Mouse (Mus musculus) left cerebral cortex, postnatal 10 days (tissue): ENCODE results near the gene Ccdc171. TPM values are rescaled to one million over a fixed set of nuclear protein-coding genes. Genes with fewer than 3 reads are reported as not detected.
A peak's percentile ranks its signal among the peaks of the same experiment; 100 is the strongest.
"Not testable (repeated sequence)": the region's sequence is repeated elsewhere in the genome, so short reads cannot be mapped to it uniquely, and the experiment has no call there.

Source experiments
- DNase-seq, 2 experiments: peaks; one replicate each; pipeline ENCODE4 v3.0.0; 2021 to 2022; ENCODE audit warnings: low spot score in 2 of 2, mixed read lengths in 1 of 2; ENCODE audit errors: extremely low spot score in 1 of 2
- intact Hi-C: fragments of 180-260 bp; cut with DNase I; formaldehyde crosslinking; loops from one replicate; pipeline ENCODE4 v1.15.1; 2025
- total RNA-seq, 2 experiments: library from RNA; stranded (reverse); gene quantifications; 2 replicates each; pipeline ENCODE4 v1.2.3; 2021

Ccdc171 gene
- total RNA-seq, 2 experiments from 2014 or later: 2.4 to 2.5 TPM

DNA sequence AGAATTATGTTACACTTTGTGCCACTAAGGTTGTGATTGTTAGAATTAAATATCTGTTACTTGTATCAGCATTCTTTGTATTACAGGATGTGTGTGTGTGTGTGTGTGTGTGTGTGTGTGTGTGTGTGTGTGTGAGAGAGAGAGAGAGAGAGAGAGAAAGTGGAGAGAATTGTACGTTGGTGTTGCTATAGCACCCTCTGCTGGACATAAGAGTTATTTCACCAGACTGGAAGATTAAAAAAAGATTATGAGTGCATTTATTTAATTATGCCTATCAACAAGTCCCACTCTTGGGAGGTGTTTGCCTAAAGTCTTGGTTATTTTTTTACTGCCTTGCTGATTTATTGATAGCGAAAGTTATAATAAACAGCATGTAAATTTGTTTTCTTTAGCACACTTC, 71.1 kb downstream of the Ccdc171 start:
- intact Hi-C loops: no loop called here

DNA sequence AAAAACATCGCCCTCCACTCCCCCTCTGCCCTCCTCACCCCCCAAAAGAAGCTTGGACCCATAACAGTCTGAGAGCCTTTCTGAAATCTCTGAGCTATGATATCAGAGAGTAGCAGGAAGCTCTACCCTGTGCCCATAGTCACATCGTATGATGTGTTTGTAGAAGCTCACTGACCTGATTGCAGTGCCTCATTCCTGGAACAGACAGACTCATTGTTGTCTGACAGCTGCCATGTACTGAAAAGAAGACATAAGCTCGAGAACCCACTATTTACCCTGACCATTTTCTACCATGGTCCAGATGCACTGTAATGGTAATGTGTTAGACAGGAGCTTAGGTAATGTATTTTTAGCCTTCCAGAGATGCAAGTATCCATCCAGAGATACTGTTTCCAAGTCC, 85.8 kb downstream of the Ccdc171 start:
- DNase-seq: no peak
- intact Hi-C loops: no loop called here

More for the DNA sequence above, 71.1 kb downstream of the Ccdc171 start:
- no peak for DNase-seq

DNA sequence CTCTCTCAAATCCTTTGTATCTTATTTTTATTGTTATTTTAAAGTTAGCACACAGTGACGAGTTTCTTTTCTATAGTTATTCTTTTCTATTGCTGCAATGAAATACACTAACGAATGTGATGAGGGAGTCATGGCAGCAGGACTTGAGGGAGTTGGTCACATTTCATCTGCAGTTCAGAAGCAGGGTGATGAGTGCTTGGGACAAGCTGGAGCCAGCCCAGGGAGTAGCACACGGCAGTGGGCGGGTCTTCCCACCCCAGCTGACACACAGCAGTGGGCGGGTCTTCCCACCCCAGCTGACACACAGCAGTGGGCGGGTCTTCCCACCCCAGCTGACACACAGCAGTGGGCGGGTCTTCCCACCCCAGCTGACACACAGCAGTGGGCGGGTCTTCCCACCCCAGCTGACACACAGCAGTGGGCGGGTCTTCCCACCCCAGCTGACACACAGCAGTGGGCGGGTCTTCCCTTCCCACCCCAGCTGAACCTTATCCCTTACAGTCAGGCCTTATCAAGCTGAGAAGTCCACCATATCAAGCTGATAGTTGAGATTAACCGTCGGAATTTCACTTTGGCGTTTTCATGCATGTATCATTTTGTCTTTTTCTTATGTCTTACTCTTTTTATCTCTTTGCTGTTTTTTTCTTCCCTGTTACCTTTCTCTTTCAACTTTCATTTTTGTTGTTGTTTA, 97.8 kb downstream of the Ccdc171 start:
- intact Hi-C loops: not testable (repeated sequence)

DNA sequence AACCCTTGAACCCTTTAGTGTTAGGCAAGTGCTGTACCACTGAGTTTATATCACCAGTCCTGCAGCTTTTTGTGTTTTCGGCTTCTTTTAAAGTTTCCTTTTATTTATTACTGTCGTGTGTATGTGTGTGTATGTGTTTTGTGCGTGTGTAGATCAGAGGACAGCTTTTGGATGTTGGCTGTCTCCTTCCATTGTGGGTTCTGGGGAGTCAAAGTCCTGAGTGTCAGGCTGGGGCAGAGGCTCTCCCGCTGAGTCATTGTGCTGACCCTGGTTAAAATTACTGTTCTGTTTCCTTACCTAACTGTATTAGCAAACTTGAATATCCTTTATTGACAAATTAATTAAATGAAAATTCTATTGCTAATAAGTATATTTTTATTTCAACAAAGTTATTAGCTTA, 98.4 kb downstream of the Ccdc171 start:
- DNase-seq: no peak
- intact Hi-C loops: no loop called here

More for the DNA sequence above, 97.8 kb downstream of the Ccdc171 start:
- not testable (repeated sequence) for DNase-seq

DNA sequence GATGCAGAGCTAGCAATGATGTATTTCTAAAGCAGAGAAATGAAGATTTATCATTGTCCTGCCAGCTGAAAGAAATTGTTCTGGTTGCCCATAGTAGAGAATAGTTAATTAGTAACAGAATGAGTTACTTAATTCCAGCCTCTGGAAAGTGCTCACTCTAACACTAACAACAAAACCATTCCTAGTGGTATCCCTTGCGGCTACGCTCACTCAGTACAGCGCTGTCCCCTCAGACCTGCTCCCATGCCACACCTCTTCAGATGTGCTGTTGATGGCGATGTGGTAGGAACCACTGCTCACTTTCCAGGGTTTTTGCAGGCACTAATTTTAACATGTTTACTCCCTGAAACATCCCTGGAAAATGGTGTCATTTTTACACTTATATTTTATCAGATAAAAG, 126.1 kb downstream of the Ccdc171 start:
- intact Hi-C loops: no loop called here
- DNase-seq: no peak

DNA sequence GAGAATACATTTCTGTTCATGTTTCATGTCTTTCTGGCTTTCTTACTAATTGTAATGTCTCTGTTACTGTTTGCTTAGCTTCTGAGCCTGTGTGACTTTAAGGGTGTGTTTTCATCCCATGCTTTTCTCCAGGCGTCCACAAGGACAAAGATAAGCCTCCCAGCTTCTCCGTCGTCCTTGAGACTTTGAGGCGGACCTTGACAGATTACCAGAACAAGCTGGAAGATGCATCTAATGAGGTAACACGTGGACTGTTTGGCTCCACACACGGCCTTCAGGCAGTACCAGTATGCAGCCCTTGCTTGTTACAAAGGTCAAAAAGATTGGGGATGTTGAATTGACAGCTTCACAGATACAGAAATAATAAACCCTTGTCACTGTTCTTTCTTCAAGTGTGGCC, 130.1 kb downstream of the Ccdc171 start:
- intact Hi-C loops: no loop called here
- no peak for DNase-seq

DNA sequence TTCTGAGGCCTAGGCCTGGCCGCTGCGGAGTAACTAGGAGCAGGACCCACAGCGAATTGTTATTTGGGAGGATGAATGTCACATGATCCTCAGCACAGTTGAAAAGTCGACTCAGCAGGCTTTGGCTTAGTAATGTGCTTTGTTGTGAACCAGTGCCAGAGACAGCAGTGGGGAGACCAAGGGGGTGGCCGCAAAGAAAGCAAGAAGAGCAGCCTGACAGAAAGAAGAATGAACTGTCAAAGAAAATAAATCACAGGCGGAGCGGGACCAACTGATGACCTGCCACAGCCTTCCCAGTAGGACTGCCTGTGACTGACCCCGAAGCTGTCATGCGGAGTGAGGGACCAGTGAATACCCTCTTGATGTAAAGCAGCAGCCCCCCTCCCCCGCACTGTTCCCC, 131.2 kb downstream of the Ccdc171 start:
- intact Hi-C loops: no loop called here
- DNase-seq: peak in 1 of 2 experiments; percentile 57

DNA sequence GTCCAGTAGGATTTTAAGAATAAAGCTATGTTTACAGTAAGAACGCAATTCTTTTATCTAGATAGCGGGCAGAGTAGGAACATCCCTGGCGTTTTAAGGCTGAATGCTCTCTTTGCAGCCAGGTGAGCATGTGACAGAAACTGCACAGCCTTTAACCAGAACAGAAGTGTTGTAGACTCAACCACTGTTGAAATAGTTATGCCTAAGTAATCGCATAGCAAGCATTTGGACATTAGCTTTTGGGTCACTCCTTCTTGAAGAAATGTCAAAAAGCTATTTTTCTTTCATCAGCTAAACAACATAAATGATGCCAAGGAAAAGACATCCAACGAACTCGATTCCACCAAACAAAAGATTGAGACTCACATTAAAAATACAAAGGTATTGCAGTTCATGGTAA, 131.7 kb downstream of the Ccdc171 start:
- no peak for DNase-seq
- intact Hi-C loops: no loop called here

DNA sequence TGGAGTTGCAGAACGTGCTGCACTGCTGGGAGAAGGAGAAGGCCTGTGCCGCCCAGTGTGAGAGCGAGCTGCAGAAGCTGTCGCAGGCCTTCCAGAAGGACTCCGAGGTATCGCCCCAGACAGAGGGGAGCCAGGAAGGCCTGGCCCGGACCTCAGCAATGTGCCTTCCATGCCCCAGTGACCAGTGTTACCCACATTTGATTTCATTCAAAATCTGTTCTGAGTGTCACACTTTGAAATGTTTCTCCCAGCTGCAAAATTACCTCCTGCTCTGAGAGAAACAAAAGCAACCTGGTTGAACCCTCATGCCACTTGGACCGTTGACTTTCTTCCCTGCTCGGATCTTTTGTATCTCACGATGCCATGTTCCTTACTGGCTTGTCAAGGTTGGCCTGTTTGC, 133.1 kb downstream of the Ccdc171 start:
- intact Hi-C loops: no loop called here
- no peak for DNase-seq

DNA sequence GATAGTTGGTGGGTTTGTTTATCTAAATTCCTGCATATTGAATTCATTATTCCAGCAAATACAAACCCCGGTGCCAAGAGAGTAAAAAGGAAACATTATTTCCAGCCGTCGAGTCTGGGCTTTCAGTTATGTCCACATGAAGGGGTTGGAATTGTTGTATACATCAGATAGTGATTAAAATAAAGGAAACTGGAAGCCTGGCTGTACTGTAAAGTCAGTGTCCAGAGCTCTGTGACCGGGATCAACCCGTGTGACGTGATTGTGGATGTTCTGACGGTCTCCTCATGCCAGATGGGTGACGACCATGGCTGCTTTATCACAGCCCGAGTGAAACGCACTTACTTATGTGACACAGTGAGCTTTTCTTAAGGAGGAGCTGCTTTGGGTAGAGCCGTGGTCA, 134.1 kb downstream of the Ccdc171 start:
- no peak for DNase-seq
- intact Hi-C loops: no loop called here

DNA sequence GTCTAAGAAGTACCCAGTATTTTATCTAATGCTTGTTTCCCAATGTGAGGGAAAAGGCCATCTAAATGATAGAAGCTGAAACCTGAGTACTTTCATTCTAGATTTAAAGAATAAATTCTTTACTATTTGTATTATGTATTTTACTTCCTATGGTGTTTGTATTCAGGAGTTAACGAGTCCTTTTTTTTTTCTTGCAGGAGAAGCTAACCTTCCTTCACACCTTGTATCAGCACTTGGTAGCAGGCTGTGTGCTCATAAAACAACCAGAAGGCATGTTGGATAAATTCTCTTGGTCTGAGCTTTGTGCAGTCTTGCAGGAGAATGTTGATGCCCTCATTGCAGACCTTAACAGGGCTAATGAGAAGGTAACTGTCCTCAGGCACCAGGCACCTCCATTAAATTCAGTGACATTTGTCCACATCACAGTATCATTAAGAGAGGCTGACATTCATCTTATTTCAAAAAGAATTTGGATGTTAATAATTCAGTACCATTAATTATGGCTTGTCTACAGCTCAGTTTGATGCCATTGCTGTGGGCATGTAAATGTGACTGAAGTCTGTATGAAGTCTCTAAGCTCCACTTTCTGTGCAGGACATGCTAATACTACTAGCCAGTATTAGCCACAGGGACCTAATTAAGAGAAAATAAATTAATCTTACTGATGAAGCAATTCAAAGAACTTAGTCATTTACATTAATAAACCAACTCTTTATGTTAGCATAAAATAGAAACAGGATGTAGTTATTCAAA, 136.3 kb downstream of the Ccdc171 start:
- no peak for DNase-seq
- intact Hi-C loops: no loop called here

DNA sequence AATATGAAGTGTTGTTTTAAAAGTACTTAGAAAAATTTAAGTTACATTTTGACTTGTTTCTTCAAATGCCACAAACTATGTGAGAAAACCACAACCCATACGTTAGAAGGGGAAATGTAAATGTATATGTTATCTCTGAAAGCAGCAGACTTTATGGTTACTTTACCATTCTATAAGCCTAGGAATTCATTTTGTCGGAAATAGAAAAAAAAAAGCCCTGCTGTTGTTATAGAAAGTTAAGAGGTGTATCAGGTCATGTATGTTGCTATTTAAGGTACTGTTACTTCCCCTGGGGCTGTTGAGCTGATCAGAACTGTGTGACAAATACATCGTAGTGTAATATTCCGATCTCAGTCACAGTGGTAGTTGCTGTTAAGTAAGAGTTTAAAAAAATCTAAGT, 137.0 kb downstream of the Ccdc171 start:
- DNase-seq: no peak
- intact Hi-C loops: no loop called here

DNA sequence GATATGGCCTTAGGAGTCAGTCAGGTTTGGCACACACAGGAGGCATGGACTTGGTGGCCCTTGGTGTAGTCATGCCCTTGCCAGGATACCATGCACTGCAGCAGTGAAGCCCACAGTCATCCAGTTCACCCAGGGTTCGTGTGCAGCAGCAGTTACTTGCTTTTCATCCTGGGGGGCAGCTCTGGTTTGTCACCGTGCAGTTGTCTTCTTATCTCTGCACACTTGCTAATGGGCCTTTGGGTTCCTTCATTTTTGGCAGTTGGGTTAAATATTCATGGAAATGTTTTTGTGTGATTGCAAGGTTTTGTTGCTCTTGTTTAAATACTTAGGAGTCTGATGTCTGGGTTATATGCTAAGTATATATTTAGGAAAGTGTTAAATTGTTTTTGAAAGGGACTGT, 144.2 kb downstream of the Ccdc171 start:
- DNase-seq: no peak
- intact Hi-C loops: no loop called here

DNA sequence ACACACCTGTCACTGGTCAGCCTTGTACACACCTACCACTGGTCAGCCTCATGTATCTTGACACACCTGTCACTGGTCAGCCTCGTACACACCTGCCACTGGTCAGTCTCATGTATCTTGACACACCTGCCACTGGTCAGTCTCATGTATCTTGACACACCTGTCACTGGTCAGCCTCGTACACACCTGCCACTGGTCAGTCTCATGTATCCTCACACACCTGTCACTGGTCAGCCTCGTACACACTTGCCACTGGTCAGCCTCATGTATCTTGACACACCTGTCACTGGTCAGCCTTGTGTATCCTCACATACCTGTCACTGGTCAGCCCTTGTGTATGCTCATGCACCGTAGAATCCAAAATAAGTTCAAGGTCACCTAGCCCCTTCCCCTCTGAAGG, 150.0 kb downstream of the Ccdc171 start:
- intact Hi-C loops, DNase-seq: not testable (repeated sequence)

DNA sequence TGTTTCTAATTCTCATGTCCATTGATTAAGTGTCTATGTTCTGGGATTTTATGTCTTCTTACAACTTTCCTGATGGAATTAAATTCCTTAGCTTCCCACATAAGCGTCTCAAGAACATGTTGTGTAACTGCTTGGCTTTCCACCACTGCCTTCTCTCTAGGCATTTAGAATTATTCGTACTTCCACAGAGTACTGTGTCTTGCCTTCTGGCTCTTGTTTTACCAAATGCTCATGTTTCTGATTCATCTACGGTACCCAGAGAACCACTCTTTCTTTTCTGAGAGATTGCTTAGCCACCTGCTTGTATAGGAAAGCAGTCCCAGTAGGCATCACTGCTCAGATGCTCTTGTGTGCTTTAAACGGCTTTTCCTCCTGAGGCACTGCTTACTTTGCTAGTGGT, 151.1 kb downstream of the Ccdc171 start:
- intact Hi-C loops: no loop called here
- DNase-seq: no peak

DNA sequence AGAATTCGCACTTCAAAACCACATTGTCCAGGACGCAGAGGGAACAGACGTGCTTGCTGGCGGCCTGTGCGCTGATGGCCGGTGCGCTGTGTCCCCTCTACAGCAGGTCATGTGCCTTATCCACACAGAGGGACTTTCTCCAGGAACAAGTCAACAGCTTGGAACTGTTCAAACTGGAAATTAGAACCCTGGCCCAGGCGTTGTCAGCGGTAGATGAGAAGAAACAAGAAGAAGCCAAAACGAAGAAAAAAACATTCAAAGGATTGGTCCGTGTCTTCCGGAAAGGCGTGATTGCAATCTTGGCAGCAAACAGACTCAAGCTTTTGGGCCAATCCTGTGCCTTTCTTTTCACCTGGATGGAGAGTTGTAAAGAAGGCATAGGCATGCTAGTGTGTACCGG, 155.7 kb downstream of the Ccdc171 start:
- intact Hi-C loops: no loop called here

DNA sequence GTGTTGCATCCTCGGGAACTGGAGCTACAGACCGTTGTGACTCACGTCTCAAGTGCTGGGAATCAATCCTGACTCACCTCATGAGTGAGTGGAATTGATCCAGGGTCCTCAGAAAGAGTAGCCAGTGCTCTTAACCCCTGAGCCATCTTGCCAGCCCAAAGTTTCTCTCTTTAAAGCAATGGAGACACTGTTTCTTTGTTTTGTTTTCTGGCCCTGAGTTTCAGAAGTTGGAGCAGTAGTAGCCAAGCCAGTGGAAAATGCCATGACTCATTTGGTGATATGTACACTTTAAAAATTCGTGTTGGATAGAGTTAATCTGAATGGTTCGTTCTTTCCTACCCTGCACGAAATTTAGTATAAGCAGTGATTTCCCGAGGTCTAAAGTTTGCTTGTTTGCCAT, 157.5 kb downstream of the Ccdc171 start:
- intact Hi-C loops: no loop called here
- DNase-seq: no peak

More for the DNA sequence above, 155.7 kb downstream of the Ccdc171 start:
- no peak for DNase-seq

DNA sequence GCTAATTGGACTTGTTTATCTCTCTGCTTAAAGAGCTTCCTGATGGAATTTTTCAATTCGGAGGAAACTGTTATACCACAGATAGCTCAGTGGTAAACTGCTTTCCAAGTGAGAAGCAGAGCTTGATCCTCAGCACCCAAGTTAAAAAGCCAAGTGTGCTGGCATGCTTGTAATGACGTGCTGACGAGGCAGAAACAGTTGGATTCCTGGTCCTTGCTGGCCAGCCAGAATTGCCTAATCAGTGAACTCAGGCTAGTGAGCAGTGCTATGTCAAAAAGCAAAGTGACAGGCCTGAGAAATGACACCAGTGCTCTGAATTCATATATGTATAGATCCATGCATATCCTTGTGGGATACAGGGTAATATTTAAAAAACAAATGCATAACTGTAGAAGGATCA, 174.8 kb downstream of the Ccdc171 start:
- intact Hi-C loops: no loop called here

DNA sequence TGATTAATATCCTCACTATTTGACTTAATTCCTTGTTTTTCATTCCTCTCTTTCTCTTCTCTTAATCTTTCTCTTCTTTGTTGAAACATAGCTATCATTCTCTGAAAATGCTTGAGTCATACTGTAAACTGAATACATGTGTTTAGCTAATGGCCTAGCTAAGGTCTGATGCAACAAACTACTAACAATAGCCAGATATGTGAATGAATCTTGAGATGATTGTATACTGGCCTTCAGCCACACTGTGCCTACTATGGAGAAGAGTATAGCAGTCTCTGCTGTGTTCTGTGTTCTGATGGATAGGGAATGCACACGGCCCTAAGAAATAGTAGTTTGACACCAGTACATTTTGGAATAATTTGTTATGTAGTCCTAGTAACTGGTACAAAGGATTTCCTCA, 191.7 kb downstream of the Ccdc171 start:
- no peak for DNase-seq
- intact Hi-C loops: no loop called here

More for the DNA sequence above, 174.8 kb downstream of the Ccdc171 start:
- DNase-seq: no peak

DNA sequence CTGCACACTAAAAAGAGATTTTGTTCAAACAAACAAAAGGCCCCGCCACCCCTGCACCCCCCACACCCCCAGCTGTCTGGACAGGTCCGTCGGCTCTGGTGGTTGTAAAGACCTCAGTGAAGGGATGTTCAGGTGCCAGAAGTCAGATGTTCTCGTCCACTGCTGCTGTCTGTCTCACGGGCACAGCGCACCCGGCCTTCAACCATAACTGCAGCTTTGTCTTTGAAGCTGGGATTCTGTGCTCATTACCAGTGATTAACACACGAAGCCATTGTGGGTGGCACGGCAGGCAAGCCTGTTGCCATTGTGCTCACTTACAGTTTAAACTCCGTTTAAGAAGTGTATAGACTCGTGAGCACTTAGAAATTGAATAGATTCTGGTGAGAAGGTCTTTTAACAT, 194.5 kb downstream of the Ccdc171 start:
- intact Hi-C loops: no loop called here
- no peak for DNase-seq
